Mouse (Mus musculus) adrenal gland, adult 2 months (tissue): Measurements from ENCODE around the gene Setd2. TPM values are rescaled to one million over a fixed set of nuclear protein-coding genes. Genes with fewer than 3 reads are reported as not detected.

ENCODE experiments used
- DNase-seq: peaks from one replicate; pipeline ENCODE4 v3.0.0; 2021
- polyA plus RNA-seq: library from polyadenylated mRNA; depleted of rRNA; stranded (reverse); fragments of >200 nt; gene quantifications from 2 replicates; pipeline ENCODE4 v1.2.3, GENCODE M21; 2012
- total RNA-seq, 2 experiments: library from RNA; stranded (reverse); gene quantifications; 2 replicates each; pipeline ENCODE4 v1.2.3; 2021

Gene Setd2
- total and polyA plus RNA-seq, 3 experiments: 25.9 to 75.8 (median 49.1) TPM

- no peak for DNase-seq
Observed at GRCm38 (mm10) chr9:110623416-110624195, 91.2 kb downstream of the Setd2 start.

GRCm38 (mm10) chr9:110624361-110625166, 92.2 kb downstream of the Setd2 start, which contains the start of gene Nradd:
Gene Nradd, minus strand, starts transcription at chr9:110624452.
- DNase-seq: peak; percentile 94

- DNase-seq: no peak
Observed at GRCm38 (mm10) chr9:110625350-110625908, 93.0 kb downstream of the Setd2 start.

- DNase-seq: no peak
Observed at GRCm38 (mm10) chr9:110630171-110630570, 97.8 kb downstream of the Setd2 start.

- DNase-seq: peak; percentile 65
Observed at GRCm38 (mm10) chr9:110631191-110631590, 98.8 kb downstream of the Setd2 start.

- DNase-seq: no peak
Observed at GRCm38 (mm10) chr9:110631651-110632275, 99.4 kb downstream of the Setd2 start.

GRCm38 (mm10) chr9:110632671-110633070, 100.3 kb downstream of the Setd2 start:
- peak; percentile 64 for DNase-seq

- DNase-seq: no peak
Observed at GRCm38 (mm10) chr9:110633882-110634281, 101.5 kb downstream of the Setd2 start.

GRCm38 (mm10) chr9:110635225-110635624, 102.8 kb downstream of the Setd2 start:
- peak; percentile 84 for DNase-seq

- DNase-seq: no peak
Observed at GRCm38 (mm10) chr9:110638611-110639021, 106.2 kb downstream of the Setd2 start.

GRCm38 (mm10) chr9:110641006-110641405, 108.6 kb downstream of the Setd2 start:
- no peak for DNase-seq

GRCm38 (mm10) chr9:110642812-110643524, 110.6 kb downstream of the Setd2 start:
- no peak for DNase-seq

- no peak for DNase-seq
Observed at GRCm38 (mm10) chr9:110643787-110644186, 111.4 kb downstream of the Setd2 start.

- DNase-seq: no peak
Observed at GRCm38 (mm10) chr9:110644295-110644694, 111.9 kb downstream of the Setd2 start.

GRCm38 (mm10) chr9:110645219-110645618, 112.8 kb downstream of the Setd2 start:
- no peak for DNase-seq

GRCm38 (mm10) chr9:110649775-110650174, 117.4 kb downstream of the Setd2 start:
- no peak for DNase-seq

- peak; percentile 52 for DNase-seq
Observed at GRCm38 (mm10) chr9:110651931-110652722, 119.7 kb downstream of the Setd2 start.

- no peak for DNase-seq
Observed at GRCm38 (mm10) chr9:110652963-110653654, 120.7 kb downstream of the Setd2 start.

- peak; percentile 98 for DNase-seq
Observed at GRCm38 (mm10) chr9:110653655-110654461, 121.5 kb downstream of the Setd2 start, which contains the start of gene Nbeal2. Gene Nbeal2, minus strand, starts transcription at chr9:110654161.
